Mouse (Mus musculus): ENCODE measurements around the gene Micu1.
A peak's percentile ranks its signal among the peaks of the same experiment; 100 is the strongest.

The Micu1 gene

GRCm38 (mm10) chr10:59814505-59815155 is 112.4 kb downstream of the Micu1 start:
- DNase-seq: peak; percentile 52

DNA sequence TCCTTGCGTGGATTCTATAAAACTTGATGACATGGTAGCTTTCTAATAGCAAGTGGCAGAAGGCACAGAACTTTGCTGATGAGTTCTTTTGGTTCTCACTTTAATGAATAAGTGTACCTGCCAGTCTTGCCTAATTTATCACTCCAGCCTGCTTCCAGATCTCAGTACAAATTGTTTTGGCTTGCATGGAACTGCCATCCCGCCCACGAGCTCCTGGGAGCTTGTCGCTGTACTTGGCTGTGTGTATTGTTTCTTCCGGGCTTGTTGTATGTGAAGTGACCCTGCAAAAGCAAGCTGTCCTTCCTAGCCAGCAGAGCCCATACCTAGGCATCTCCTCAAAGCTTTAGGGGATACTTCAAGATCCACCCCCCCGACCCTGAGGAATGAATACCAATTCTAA is 114.3 kb downstream of the Micu1 start:
- DNase-seq: no peak

GRCm38 (mm10) chr10:59817528-59817927 is 115.3 kb downstream of the Micu1 start:
- DNase-seq: peak; percentile 52

DNA sequence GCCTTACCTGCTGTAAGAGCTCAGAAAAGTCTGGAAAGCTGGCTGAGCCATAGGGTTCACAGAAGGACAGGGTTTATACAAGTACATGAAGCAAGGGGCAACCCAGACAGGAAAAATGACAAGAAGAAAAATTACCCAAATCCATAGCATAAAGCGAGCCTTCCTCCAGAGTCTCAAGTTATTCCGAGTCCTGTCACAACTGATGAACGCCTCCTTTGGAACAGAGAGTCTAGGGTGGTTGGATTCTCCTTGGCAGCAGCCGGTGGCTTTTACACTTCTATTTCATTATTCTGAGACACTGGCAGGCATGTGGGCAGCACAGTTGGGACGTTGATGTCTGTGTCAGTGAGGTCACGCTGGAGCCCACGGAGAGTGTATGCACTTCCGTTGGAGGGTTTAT is 115.7 kb downstream of the Micu1 start:
- no peak for DNase-seq

DNA sequence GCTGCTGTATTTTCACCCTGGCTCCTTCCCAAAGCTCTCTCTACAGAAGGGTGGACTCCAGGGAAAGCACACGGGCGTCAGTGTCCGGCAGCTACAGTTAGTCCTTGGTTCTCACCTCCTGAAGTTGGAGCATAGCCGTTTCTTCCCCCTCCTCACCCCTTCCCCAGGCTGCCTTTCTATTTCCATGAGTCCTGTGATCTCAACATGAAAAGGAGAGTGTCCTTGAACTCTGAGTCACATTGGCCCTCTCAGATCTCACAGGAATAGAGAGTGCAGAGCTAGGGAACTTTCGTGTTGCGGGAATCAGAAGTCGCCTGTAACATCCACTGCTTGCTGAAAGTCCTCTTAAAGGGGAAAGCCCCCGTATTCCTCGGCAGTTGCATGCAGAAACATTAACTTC is 116.9 kb downstream of the Micu1 start:
- DNase-seq: no peak

DNA sequence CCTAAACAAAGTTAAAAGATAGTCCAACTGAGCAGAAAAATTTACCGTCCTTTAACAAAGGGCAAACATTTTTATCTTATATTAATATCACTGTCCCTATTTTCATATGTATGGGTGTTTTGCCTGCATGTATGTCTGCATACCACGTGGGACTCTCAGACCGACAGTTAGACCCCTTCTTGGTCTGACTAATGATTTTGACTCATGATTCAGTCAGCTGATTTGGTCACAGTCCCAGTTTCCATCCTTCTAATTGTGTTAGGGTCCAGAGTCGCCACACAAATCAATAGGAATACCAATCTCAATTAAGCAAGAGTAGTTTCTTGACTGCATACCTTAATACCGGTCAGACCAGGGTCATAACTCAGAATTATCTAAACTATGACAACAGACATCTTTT is 118.6 kb downstream of the Micu1 start:
- DNase-seq: no peak

GRCm38 (mm10) chr10:59821334-59822066 is 119.2 kb downstream of the Micu1 start:
- no peak for DNase-seq

- DNase-seq: no peak
Observed at GRCm38 (mm10) chr10:59822857-59823256, 120.6 kb downstream of the Micu1 start.

GRCm38 (mm10) chr10:59825137-59825812 is 123.0 kb downstream of the Micu1 start:
- DNase-seq: no peak

DNA sequence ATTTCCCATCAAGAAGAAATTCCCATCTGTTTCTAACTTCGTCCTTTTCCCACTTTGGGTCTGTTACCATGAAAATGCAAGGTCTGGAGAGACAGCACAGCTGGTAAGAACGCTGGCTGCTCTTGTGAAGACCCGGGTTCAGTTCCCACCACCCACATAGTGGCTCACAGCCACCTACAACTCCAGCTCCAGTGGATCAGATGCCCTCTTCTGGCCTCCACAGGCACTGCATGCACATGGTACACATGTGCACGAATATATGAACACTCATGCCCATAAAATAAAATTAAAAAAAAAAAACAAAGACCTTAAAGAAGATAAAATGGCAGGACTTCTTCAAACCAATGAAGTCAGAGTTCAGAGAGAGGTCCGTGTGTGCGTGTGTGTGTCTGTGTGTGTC is 127.6 kb downstream of the Micu1 start:
- no peak for DNase-seq

DNA sequence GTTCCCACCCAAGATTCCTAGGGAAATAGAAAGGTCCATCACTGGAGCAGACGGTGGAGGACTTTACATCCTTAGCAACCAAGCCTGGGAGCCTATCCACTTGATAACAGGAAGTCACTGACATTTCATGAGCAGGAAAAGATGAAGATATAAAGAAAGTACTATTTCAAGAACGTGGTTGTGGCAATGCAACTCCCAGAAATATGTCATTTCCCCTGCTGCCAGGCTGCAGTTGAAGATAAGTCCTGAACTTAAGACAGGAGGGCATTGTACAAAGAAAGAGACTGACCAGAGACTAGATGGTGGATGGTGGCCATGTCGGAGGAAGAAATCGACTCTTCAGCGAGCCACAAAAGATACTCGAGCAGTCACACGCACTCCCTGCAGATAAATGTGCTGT is 129.7 kb downstream of the Micu1 start:
- no peak for DNase-seq

DNA sequence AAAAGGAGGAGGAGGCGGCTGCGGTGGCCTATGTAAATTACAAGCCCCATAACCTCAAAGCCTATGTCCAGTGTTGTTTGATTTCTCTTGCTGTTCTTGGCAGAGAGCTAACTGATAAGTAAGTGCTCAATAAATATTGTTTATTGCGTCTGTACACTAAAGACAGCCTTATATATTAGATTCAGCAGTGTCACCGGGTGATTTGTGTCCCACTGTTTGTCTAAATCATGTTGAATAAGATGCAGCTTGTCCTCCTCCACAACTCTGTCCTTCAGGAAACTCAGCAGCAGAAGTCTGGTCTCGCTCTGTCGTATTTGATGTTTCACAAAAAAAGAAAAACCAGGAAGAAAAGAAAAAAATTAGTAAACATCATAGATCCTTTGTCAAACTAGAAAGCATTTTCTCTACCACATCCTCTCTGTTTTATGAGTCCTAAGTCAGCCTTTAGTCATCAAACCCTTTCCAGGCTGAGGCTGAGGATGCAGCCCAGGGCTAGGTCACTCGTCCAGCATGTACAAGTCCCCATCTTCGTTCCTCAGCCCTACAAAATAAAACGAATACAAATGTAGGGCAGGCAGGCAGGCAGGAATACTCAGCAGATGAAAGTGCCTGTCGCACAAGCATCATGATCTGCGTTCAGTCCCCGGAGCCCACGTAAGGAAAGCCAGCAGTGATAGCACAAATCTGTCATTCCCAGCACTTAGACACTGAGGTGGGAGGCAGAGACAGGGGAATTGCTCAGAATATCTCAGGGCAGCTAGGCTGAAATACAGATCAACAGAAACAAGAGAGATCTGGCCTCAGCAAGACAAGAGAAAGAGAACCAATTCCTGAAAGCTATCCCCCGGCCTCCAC is 133.3 kb downstream of the Micu1 start:
- no peak for DNase-seq

DNA sequence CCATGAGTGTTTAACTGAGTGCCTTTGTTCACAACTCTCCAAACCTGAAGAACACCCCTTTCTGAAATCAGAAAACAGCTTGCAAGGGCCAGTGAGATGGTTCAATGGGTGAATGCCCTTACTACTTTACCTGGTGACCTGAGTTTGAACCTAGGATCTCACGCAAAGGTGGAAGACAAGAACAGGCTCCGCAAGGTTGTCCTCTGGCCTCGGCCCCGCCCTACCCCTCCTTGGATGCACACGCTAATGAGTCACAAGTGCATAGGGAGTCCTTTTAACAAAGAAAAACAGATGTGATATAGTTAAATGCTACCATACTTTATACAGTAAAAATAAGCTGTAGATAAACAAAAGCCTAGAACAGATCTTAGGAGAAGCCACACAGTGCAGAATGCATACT is 135.2 kb downstream of the Micu1 start:
- DNase-seq: no peak

- no peak for DNase-seq
Observed at GRCm38 (mm10) chr10:59841434-59841833, 139.2 kb downstream of the Micu1 start.

GRCm38 (mm10) chr10:59843125-59843524 is 140.8 kb downstream of the Micu1 start:
- DNase-seq: no peak

DNA sequence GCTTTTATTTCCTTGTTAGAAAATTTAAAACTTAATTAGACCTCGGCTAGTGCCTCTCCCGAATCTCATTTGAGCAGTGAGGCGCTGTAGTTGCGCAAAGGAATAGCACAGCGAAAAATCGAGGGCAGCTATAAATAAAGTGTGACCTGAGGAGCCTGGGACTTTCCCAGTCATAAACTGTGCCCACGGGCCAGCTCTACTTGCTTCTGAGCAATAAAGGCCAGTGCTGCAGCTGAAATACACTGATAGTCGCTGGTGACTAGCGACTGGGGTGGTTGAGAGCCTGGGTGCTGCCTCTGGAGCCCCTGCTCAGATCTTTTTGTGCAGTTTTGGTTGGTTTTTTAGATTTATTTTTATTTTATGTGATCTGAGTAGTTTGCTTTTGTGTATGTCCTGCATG is 142.4 kb downstream of the Micu1 start:
- DNase-seq: no peak

DNA sequence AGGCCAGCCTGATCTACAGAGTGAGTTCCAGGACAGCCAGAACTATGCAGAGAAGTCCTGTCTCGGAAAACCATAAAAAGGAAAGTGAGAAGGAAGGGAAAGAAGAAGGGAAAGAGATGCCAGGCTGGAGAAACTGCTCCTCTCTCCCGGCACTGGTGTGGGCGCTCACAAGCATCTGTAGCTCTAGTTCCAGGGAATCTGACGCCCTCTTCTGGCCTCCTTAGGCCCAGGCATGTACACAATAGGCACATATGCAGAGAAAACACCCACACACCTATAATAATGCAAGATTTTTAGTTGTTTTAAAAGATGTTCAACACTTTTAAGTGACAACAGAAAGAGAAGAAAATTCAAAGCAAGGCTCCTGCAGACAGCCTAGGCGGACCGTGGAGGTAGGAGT is 144.1 kb downstream of the Micu1 start:
- no peak for DNase-seq

DNA sequence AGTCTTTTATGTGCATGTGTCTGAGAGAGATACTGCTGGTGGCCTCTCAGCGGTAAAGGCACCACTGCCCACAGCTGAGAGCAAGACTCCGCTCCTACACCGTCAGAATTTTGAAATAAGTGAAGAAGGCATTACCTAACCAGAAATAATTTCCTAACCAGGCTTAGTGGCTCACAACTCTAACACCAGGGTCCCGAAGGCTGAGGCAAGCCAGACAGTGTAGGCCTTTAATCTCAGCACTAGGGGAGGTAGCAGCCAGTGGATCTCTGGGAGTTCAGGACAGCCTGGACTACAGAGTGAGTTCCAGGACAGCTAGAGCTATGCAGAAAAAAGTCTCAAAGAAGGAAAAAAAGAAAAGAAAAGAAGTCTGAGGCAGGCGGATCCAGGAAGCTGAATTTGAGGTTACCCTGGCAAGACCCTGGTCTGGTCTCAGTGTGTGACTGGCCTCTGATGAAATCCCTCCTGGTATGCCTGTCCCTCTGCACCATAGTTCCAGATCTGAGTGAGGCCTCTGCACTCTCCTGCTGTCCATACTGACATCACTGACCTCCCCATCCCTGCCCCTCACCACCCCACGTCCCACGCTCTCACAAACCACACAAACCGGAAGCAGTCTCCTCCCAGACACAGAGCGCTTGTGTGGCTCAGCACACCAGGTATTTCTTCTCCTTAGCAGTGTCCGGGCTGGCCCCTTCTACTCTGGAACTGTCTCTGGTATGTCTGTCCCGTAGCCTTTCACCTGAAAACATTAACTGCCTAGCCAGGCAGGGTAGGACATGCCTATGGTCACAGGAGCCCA is 146.0 kb downstream of the Micu1 start:
- no peak for DNase-seq

GRCm38 (mm10) chr10:59848953-59849352 is 146.7 kb downstream of the Micu1 start:
- no peak for DNase-seq

DNA sequence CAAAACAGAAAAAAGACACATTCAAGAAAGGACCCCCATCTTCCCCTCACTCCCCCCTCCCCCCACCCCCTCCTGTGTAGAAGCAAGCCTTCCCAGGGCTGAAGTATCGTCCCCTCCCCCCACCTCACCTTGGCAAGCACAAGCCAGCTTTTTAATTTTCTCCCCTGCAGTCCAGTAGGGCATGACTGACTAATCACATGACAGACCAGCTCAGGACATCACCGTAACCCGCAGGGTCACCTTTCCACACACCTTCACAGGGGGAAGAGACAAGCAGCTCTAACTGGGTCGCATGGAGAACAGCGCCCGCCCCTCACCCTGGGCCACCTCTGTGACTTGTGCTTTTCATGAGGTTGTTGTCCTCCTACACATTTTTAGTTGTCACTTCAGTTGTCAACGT is 147.1 kb downstream of the Micu1 start:
- DNase-seq: no peak

DNA sequence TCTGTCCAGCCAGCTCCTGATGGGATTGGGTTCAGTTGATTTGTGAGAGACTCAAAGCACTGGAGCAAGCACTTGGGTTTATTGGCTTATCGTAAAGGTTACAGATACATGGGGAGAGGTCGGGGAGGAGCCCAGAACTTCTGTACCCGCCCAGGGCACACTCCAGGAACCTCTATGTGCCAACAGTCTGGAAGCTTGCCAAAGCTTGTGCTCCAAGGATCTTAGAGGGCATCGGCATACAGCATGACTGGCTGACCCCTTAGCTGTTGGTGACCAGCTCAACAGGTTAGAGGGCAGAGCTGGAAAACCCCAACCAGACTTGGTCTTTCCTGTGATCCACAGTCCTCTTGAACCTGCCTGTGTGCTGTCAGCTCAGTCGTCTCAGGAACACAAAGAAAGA is 154.9 kb downstream of the Micu1 start:
- DNase-seq: no peak

GRCm38 (mm10) chr10:59860684-59861083 is 158.4 kb downstream of the Micu1 start:
- no peak for DNase-seq
